Mouse (Mus musculus): ENCODE data around the gene Gm9507. TPM values are rescaled to one million over a fixed set of nuclear protein-coding genes. Genes with fewer than 3 reads are reported as not detected.
"Not testable (repeated sequence)": the region's sequence is repeated elsewhere in the genome, so short reads cannot be mapped to it uniquely, and the experiment has no call there.

Gene Gm9507
- polyA plus RNA-seq, 1 experiment from 2014 or later, result not detected

- H3K4me3 ChIP-seq (replicated peaks), result no peak within 1 kb of the TSS
- H3K27me3 ChIP-seq, result no peaks in the 10 kb centered on the region
- no peak for ATAC-seq (replicated peaks; ENCODE audit: low FRiP score)
- H3K36me3 ChIP-seq, result no peaks in the 10 kb centered on the region
- H3K4me2 ChIP-seq, result no peak within 1 kb of the TSS
- H3K27ac ChIP-seq, result no peak within 1 kb of the TSS
- H3K9ac ChIP-seq, result no peak within 1 kb of the TSS
- H3K9me3 ChIP-seq (replicated peaks), result no peaks in the 10 kb centered on the region
- WGBS, result 46% methylated on average over 8 of the region's 8 CpGs
- 0 out of 2 replicates have a peak, but pooled peaks cover 2% of the 10 kb centered on the region for H3K4me1 ChIP-seq
These were observed 12.6 kb downstream of the Gm9507 start, which contains the start of gene Gm19668 for GRCm38 (mm10) chr10:77798921-77799508. TSS of gene Gm19668 (minus strand) at chr10:77799133.

DNA sequence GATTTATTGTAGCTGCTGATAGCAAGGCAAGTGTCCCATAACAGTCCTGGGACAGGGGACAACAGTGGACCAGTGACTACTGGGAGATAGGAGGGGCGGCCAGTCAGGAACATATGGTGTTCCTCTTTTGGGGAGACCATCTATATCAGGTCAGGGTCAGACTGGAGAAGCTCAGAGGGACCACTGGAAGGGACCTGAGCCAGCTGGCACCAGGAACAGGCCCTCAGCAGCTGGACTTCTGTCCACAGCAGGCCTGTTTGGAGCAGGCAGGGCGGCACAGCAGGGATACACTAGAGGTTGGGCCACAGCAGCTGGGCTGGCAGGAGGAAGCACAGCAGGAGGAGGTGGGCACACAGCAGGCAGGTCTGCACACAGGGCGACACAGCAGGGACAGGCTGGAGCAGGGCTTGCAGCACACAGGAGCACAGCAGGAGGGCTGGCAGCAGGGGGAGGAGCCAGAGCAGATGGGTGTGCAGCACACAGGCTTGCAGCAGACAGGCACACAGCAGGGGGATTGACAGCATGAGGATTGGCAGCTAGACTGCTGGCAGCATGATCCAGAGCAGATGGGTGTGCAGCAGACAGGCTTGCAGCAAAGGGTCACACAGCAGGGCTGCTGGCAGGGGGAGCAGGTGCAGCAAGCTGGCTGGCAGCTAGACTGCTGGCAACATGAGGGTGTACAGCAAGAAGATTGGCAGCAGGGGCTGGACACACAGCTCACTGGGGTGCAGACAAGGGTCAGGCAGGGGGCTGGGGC is 13.3 kb downstream of the Gm9507 start:
- not testable (repeated sequence) for ATAC-seq (replicated peaks; ENCODE audit: low FRiP score)

DNA sequence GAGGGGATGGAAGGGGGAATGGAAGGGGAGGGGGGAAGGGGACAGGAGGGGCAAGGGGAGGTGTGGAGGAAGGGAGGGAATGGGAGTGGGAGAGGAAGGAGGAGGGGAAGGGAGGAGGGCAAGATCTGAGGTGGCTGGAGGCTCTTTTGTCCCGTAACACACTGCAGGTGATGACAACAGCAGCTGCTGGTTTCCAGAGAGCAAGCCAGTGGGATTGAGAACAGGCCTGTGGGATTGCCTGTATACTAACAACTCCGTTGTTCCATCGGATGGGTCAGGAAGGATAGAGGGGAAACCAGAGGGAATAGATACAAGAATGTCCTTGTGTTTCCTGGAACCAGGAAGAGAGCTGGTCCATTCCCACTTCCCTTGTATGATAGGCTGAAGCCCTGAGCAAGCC is 14.0 kb downstream of the Gm9507 start:
- H3K4me1 ChIP-seq, result 0 out of 2 replicates have a peak, but pooled peaks cover 2% of the 10 kb centered on the region
- H3K27me3 ChIP-seq, result no peaks in the 10 kb centered on the region
- WGBS, result 30% methylated on average over 3 of the region's 3 CpGs
- no peak overlapping the region for H3K27ac ChIP-seq
- H3K4me2 ChIP-seq, result no peak overlapping the region
- no peak overlapping the region for H3K9ac ChIP-seq
- no peaks in the 10 kb centered on the region for H3K36me3 ChIP-seq
- no peak for ATAC-seq (replicated peaks; ENCODE audit: low FRiP score)
- no peak overlapping the region for H3K4me3 ChIP-seq (replicated peaks)
- no peaks in the 10 kb centered on the region for H3K9me3 ChIP-seq (replicated peaks)

More for the DNA sequence above, 13.3 kb downstream of the Gm9507 start:
- H3K9me3 ChIP-seq (replicated peaks); H3K9ac ChIP-seq; H3K4me3 ChIP-seq (replicated peaks); H3K4me2 ChIP-seq; H3K27ac ChIP-seq; H3K27me3 ChIP-seq; H3K4me1 ChIP-seq; H3K36me3 ChIP-seq: not testable (repeated sequence)
- 47% methylated on average over 3 of the region's 3 CpGs for WGBS

DNA sequence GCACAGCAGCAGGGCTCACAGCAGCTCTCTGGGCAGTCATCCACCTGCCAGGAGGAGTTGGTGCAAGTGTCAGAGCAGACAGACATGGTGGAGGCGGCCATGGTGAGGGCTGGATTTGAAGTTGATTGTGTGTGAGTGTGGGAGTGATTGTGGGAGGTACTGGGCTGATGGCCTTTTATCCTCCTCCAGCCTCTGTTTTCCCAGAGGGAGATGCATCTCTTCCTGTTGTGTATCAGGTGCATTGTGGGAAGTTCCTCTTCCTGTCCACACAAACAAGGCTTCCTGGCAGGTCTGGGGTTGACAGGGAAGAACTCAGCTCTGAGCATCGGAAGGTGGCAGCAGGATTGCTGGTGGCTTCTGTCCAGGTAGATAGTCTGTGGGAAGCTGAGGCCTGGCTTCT is 16.7 kb downstream of the Gm9507 start, which contains the start of gene Gm9639:
Gm9639 (minus strand) TSS at position 101 of the 400 bp plus-strand sequence.
- Histone ChIP-seq H3K4me2 (no peak within 1 kb of the TSS), H3K27ac (no peak within 1 kb of the TSS), H3K9ac (no peak within 1 kb of the TSS), H3K9me3 (replicated peaks) (no peaks in the 10 kb centered on the region), H3K4me3 (replicated peaks) (no peak within 1 kb of the TSS), H3K4me1 (0 out of 2 replicates have a peak, but pooled peaks cover 2% of the 10 kb centered on the region), H3K27me3 (no peaks in the 10 kb centered on the region), H3K36me3 (no peaks in the 10 kb centered on the region)
- WGBS, result 39% methylated on average over 2 of the region's 2 CpGs
- no peak for ATAC-seq (replicated peaks; ENCODE audit: low FRiP score)

DNA sequence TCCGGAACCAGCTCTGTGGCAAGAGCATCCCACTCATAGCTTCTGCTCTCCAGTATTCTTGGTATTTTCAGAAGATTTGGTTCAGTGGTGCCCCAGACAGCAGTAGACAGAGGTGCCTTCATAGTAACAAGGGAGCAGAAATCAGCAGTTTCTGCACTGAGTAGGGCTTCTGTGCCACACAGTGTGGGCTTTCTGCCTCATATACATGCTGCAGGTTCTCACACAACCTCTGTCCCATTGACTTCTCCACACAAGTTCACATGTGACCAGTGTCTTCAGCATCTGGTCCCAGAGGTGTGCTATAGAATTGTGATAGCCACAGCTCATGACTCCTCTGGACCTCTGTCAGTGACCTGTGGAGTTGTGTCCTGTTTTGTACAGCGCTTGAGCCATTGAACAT is 23.0 kb downstream of the Gm9507 start:
- no peaks in the 10 kb centered on the region for H3K27me3 ChIP-seq
- H3K27ac ChIP-seq, result no peak overlapping the region
- no peak overlapping the region for H3K9ac ChIP-seq
- WGBS, result 61% methylated on average over 2 of the region's 2 CpGs
- ATAC-seq (replicated peaks; ENCODE audit: low FRiP score), result no peak
- no peak overlapping the region for H3K4me2 ChIP-seq
- no peaks in the 10 kb centered on the region for H3K9me3 ChIP-seq (replicated peaks)
- no peak overlapping the region for H3K4me3 ChIP-seq (replicated peaks)
- no peaks in the 10 kb centered on the region for H3K4me1 ChIP-seq
- H3K36me3 ChIP-seq, result no peaks in the 10 kb centered on the region

GRCm38 (mm10) chr10:77787876-77788275 is 23.8 kb downstream of the Gm9507 start, which contains the start of gene Gm7137:
TSS of gene Gm7137 (minus strand) at chr10:77788200.
- H3K4me1 ChIP-seq; H3K27me3 ChIP-seq; ATAC-seq (replicated peaks; ENCODE audit: low FRiP score); H3K4me3 ChIP-seq (replicated peaks); H3K36me3 ChIP-seq; H3K9me3 ChIP-seq (replicated peaks); H3K27ac ChIP-seq; H3K9ac ChIP-seq; H3K4me2 ChIP-seq: not testable (repeated sequence)
- 68% methylated on average over 1 of the region's 1 CpGs for WGBS

GRCm38 (mm10) chr10:77783396-77783795 is 28.2 kb downstream of the Gm9507 start:
- not testable (repeated sequence) for H3K27me3 ChIP-seq; H3K27ac ChIP-seq; H3K9ac ChIP-seq; H3K4me3 ChIP-seq (replicated peaks); H3K36me3 ChIP-seq; H3K9me3 ChIP-seq (replicated peaks); ATAC-seq (replicated peaks; ENCODE audit: low FRiP score); H3K4me1 ChIP-seq; H3K4me2 ChIP-seq
- WGBS, result 77% methylated on average over 3 of the region's 3 CpGs

GRCm38 (mm10) chr10:77782442-77782841 is 29.2 kb downstream of the Gm9507 start, which contains the start of gene Gm3250:
TSS of gene Gm3250 (minus strand) at chr10:77782542.
- H3K4me3 ChIP-seq (replicated peaks); H3K4me2 ChIP-seq; H3K9ac ChIP-seq; ATAC-seq (replicated peaks; ENCODE audit: low FRiP score); H3K4me1 ChIP-seq; H3K9me3 ChIP-seq (replicated peaks); H3K27me3 ChIP-seq; H3K36me3 ChIP-seq; H3K27ac ChIP-seq: not testable (repeated sequence)
- WGBS, result 21% methylated on average over 1 of the region's 1 CpGs

DNA sequence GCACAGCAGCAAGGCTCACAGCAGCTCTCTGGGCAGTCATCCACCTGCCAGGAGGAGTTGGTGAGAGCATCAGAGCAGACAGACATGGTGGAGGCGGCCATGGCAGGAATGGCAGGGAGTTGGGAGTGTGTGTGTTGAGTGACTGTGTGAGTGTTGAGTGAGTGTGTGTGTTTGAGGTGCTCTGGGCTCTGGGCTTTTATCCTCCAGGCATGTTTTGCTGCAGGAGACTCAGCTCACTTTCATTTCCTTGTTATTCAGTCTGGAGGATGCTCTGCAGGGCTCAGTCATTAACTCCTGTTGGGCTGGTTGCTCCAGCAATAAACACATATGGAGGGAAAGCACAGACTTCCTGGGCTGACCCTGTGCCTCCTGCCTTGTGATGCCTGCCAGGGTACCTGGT is 34.8 kb downstream of the Gm9507 start, which contains the start of gene Gm7138:
Gm7138 (minus strand) TSS at position 101 of the 400 bp plus-strand sequence.
- WGBS, result 80% methylated on average over 1 of the region's 1 CpGs
- not testable (repeated sequence) for H3K4me3 ChIP-seq (replicated peaks); H3K27ac ChIP-seq; ATAC-seq (replicated peaks; ENCODE audit: low FRiP score); H3K36me3 ChIP-seq; H3K9ac ChIP-seq; H3K27me3 ChIP-seq; H3K4me2 ChIP-seq; H3K9me3 ChIP-seq (replicated peaks); H3K4me1 ChIP-seq

DNA sequence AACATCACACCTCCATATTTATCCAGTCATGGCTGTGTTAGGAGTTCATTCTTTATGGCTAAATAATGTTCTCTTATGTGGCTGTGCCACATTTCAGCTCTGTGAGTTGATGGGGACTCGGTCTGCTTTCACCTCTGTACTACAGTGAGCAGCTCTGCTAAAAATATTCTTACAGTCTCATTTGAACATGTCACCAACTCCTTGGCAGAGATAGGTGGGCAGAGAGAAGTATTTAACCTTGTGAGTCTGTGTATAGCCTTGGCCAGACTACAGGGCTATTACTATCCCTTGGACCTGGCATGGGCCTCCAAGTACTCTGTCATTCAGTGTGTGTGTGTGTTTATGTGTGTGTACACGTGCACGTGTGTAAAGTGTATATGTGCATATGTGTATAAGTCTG is 39.5 kb downstream of the Gm9507 start:
- not testable (repeated sequence) for ATAC-seq (replicated peaks; ENCODE audit: low FRiP score); H3K4me2 ChIP-seq; H3K9ac ChIP-seq; H3K27ac ChIP-seq; H3K4me3 ChIP-seq (replicated peaks); H3K36me3 ChIP-seq; H3K4me1 ChIP-seq; H3K9me3 ChIP-seq (replicated peaks); H3K27me3 ChIP-seq
- WGBS, result 90% methylated on average over 2 of the region's 3 CpGs

DNA sequence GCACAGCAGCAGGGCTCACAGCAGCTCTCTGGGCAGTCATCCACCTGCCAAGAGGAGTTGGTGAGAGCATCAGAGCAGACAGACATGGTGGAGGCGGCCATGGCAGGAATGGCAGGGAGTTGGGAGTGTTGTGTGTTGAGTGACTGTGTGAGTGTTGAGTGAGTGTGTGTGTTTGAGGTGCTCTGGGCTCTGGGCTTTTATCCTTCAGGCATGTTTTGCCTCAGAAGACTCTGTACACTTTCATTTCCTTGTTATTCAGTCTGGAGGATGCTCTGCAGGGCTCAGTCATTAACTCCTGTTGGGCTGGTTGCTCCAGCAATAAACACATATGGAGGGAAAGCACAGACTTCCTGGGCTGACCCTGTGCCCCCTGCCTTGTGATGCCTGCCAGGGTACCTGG is 40.4 kb downstream of the Gm9507 start, which contains the start of gene Gm3238:
Gm3238 (minus strand) TSS at position 101 of the 400 bp plus-strand sequence.
- H3K4me1 ChIP-seq; H3K9ac ChIP-seq; H3K4me3 ChIP-seq (replicated peaks); ATAC-seq (replicated peaks; ENCODE audit: low FRiP score); H3K27me3 ChIP-seq; H3K36me3 ChIP-seq; H3K9me3 ChIP-seq (replicated peaks); H3K27ac ChIP-seq; H3K4me2 ChIP-seq: not testable (repeated sequence)
- WGBS, result 86% methylated on average over 1 of the region's 1 CpGs

DNA sequence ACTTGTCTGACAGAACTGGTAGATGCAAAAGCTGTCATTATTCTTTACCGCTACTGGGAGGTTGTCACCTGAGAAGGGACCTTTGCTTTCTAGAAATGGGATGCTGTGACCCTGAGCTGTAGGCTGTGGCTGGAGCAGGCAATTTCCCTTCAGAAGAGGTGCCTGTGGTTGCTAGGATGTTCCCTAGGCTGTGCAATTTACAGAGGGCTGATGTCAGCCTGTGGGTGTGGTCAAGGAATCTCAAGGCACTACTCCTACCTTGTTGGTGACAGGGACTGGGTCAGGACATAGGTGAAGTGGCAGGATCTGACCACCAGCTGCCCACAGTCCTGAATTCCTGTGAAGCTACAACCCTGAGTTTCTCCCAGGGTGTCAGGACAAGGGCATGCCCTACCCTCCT is 41.9 kb downstream of the Gm9507 start:
- no peak overlapping the region for H3K4me3 ChIP-seq (replicated peaks)
- no peaks in the 10 kb centered on the region for H3K27me3 ChIP-seq
- no peak for ATAC-seq (replicated peaks; ENCODE audit: low FRiP score)
- no peak overlapping the region for H3K4me2 ChIP-seq
- 60% methylated on average over 1 of the region's 1 CpGs for WGBS
- H3K9me3 ChIP-seq (replicated peaks), result no peaks in the 10 kb centered on the region
- no peaks in the 10 kb centered on the region for H3K36me3 ChIP-seq
- H3K9ac ChIP-seq, result no peak overlapping the region
- no peaks in the 10 kb centered on the region for H3K4me1 ChIP-seq
- no peak overlapping the region for H3K27ac ChIP-seq

Data from kidney, embryonic 15.5 days (tissue).